Mouse (Mus musculus) CD4-positive helper T cell, adult 2 months (primary cell): ENCODE measurements around the gene Nfxl1.
A peak's percentile ranks its signal among the peaks of the same experiment; 100 is the strongest.
"Not testable (repeated sequence)": the region's sequence is repeated elsewhere in the genome, so short reads cannot be mapped to it uniquely, and the experiment has no call there.

ENCODE experiments used
- DNase-seq: peaks from one replicate; pipeline ENCODE4 v3.0.0-alpha.2; 2012; ENCODE audit warnings: low read depth, missing footprints, low spot score

Nfxl1 gene

GRCm38 (mm10) chr5:72559544-72560049 is at the start of gene Nfxl1:
Nfxl1 (minus strand) TSS chr5:72559684.
- peak; percentile 97 for DNase-seq

- no peak for DNase-seq
Measured at GRCm38 (mm10) chr5:72603138-72603537, 43.7 kb upstream of the Nfxl1 start.

- DNase-seq, result peak; percentile 56
Measured at GRCm38 (mm10) chr5:72601006-72601405, 41.5 kb upstream of the Nfxl1 start.

- peak; percentile 5 for DNase-seq
Measured at GRCm38 (mm10) chr5:72587192-72587681, 27.8 kb upstream of the Nfxl1 start, which contains the start of gene Gm5868. Gm5868 (minus strand) TSS chr5:72587551.

GRCm38 (mm10) chr5:72586667-72587191 is 27.2 kb upstream of the Nfxl1 start:
- not testable (repeated sequence) for DNase-seq

GRCm38 (mm10) chr5:72586122-72586521 is 26.6 kb upstream of the Nfxl1 start:
- peak; percentile 32 for DNase-seq

- not testable (repeated sequence) for DNase-seq
Measured at GRCm38 (mm10) chr5:72580970-72581332, 21.5 kb upstream of the Nfxl1 start, which contains the start of gene Zar1. Zar1 (minus strand) TSS chr5:72581254.

GRCm38 (mm10) chr5:72580088-72580969 is 20.8 kb upstream of the Nfxl1 start:
- DNase-seq, result peak; percentile 15

- DNase-seq, result not testable (repeated sequence)
Measured at GRCm38 (mm10) chr5:72579599-72579998, 20.1 kb upstream of the Nfxl1 start.

- DNase-seq, result no peak
Measured at GRCm38 (mm10) chr5:72565621-72566020, 6.1 kb upstream of the Nfxl1 start.

GRCm38 (mm10) chr5:72563183-72563582 is 3.7 kb upstream of the Nfxl1 start:
- DNase-seq, result not testable (repeated sequence)

- no peak for DNase-seq
Measured at GRCm38 (mm10) chr5:72560976-72561628, 1.6 kb upstream of the Nfxl1 start.

- DNase-seq, result peak; percentile 3
Measured at GRCm38 (mm10) chr5:72558716-72559526, 563 bp downstream of the Nfxl1 start.

GRCm38 (mm10) chr5:72556245-72556644 is 3.2 kb downstream of the Nfxl1 start:
- no peak for DNase-seq

GRCm38 (mm10) chr5:72551209-72551608 is 8.3 kb downstream of the Nfxl1 start:
- DNase-seq, result no peak

GRCm38 (mm10) chr5:72528896-72529295 is 30.6 kb downstream of the Nfxl1 start:
- no peak for DNase-seq

- DNase-seq, result no peak
Measured at GRCm38 (mm10) chr5:72513808-72514207, 45.7 kb downstream of the Nfxl1 start.

- DNase-seq, result no peak
Measured at GRCm38 (mm10) chr5:72505740-72506139, 53.7 kb downstream of the Nfxl1 start.

GRCm38 (mm10) chr5:72503531-72504523 is 55.7 kb downstream of the Nfxl1 start, which contains the start of gene Corin:
Corin (minus strand) TSS chr5:72504473.
- DNase-seq, result no peak

- no peak for DNase-seq
Measured at GRCm38 (mm10) chr5:72502778-72503177, 56.7 kb downstream of the Nfxl1 start.
